Mouse (Mus musculus): ENCODE measurements around the gene Il17rd.

Gene Il17rd

DNA sequence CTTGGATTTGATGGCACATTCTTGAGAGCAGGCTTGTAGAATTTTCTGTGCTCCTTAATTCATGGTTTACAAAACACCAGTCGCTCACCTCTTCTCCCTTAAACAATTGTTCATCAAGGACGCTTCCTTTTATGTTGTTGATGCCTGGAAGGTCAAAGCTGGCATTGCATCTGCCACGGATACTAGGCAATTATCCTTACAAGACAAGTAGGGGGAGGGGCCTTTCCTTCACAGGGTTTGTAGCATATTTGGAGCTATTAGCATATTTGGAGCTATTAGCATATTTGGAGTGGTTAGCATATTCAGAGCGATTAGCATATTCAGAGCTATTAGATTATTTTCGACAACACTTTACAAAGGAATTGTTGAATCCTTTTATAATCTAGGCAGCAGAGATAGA lies 55.5 kb downstream of the Il17rd start:
- no peak for DNase-seq (ENCODE audit: low read depth)

DNA sequence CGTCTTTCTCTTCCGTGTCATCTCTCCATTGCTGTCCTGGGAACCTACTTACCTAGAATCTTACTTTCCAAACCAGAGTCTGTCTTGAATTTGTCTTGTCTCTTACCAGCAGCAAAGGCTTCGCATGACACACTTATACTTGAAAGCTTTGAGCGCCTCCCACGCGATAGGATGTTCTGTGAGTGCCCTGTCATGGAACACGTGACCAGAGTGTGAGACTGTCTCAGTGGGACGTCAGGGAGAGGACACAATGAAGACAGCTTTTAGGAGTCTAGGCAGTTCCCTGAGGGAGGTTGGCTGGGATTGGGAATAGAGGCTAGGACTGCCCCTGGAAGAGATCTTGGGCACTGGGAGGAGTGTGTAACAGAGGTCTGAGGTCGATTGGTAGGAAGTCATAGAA lies 57.4 kb downstream of the Il17rd start:
- no peak for DNase-seq (ENCODE audit: low read depth)

DNA sequence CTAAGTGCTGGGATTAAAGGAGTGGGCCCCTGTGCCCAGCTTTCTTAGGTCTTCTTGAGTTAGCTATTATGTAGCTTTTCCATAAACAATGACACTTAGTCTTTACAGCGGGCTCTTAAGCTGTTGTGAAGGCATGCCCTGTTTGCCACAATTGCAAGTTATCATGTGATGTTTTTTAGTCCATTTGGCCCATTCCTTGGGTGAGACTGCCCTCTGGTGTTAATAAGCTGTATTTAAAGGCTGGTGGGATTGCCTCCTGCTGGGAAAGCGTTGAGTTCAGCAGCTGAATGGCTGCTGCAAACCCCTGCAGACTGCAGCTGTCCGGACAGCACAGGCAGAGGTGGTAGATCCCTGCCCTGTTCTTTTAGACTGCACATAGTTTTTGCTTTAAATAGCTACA lies 58.0 kb downstream of the Il17rd start:
- DNase-seq (ENCODE audit: low read depth) = peak; percentile 29

DNA sequence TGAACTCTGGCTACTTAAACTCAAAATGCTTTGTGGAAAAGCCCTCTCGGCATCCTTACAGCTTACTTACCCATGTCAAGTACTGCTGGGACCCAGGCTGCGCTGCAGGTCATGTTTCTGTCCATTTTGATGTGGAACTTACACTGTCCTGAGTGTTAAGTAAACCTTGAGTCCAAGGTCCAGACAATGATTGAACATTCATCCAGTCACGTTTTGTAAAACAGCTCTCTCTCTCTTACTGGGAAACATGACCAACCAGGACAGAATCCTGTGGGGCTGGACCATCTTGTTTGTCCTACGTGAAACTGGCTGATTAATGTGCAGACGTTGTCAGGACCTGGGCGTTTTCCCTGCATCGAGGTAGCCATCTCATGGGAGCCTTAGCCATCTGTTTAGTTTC lies 63.0 kb downstream of the Il17rd start:
- no peak for DNase-seq (ENCODE audit: low read depth)

DNA sequence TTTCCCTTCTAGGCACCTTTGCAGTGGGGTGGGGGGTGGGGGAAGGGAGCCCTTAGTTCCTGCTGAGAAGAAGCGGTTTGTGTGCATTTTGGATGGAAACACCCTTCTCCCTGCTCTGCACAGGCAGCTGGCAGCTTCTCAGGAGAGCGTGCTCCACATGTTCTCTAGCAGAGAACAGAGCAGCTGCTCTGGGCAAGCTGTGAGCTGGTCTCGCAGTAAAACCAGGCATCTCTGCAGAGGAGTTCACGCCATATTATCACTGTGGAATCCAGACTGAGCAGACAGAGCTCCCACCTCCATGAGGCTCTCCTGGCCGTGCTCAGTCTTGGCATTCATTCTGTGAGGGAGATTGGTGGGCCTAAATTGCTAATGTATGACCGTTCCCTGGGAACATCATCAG lies 64.0 kb downstream of the Il17rd start:
- DNase-seq (ENCODE audit: low read depth) = no peak

DNA sequence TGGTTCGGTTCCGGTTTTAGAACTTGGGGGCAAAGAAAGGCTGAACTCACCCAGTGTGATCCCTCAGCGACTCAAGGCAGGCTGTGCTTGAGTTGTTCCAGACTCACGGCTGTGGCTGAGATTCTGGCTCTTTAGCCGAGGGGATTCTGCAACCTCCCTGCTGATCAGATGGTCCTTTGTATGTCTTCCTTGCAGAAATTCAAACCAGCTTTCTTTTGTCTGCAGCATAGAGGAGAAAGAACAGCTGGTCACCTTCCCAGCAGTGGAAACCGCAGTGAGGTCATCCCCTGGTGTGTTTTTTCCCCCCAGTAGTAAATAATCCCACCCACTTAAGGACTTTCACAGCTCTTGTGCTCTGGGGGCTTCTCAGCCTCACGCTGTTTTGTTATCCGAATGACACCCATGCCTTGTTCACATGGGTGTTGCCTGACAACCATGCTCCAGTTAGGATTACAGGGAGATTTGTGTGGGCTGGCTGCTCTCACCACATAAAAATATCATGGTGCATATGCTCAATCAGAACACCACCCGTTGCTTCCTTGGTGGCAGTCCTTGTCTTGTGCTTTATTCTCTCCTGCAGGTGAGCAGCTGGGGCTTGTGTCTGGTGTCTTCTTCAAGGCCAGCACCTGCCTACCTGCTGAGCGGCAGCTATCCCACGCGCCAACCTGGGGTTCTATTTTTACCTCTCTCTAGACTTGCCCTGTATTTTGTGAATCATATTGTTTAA lies 67.2 kb downstream of the Il17rd start:
- no peak for DNase-seq (ENCODE audit: low read depth)

DNA sequence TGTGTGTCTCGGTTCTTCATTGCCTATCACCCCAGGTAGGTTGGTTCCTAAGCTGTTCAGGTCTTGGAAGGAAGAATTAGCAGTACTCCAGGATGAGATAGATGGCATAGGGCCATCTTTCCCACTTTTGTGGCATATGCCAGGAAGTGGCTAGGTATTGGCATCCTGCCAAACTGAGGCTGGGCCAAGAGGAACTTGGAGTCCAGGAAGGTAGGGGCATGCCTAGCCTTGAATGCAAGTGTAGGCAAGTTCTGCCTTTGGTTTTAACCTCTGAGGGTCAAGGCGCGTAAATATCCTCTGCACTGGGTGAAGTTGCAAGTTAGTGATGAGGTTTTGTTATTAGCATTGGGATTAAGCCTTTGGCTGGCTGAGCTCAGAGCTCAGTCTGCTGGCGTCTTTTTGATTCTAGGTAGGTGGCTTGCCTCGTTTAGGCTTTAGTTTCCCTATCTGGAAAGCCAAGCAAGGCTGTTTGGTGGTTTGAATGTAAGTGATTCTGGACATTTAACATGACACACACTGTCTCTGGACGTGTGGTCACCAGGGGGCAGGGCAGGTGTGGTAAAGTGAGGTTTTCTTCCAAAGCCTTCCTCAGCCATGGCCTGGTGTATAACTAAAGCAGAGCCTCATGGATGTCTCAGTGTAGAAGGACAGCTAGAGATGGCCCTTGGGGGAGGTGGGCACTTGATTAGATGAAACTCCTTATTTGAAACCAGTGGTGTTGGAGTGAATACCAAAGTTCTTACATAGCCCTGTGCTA lies 70.2 kb downstream of the Il17rd start:
- DNase-seq (ENCODE audit: low read depth) = no peak

DNA sequence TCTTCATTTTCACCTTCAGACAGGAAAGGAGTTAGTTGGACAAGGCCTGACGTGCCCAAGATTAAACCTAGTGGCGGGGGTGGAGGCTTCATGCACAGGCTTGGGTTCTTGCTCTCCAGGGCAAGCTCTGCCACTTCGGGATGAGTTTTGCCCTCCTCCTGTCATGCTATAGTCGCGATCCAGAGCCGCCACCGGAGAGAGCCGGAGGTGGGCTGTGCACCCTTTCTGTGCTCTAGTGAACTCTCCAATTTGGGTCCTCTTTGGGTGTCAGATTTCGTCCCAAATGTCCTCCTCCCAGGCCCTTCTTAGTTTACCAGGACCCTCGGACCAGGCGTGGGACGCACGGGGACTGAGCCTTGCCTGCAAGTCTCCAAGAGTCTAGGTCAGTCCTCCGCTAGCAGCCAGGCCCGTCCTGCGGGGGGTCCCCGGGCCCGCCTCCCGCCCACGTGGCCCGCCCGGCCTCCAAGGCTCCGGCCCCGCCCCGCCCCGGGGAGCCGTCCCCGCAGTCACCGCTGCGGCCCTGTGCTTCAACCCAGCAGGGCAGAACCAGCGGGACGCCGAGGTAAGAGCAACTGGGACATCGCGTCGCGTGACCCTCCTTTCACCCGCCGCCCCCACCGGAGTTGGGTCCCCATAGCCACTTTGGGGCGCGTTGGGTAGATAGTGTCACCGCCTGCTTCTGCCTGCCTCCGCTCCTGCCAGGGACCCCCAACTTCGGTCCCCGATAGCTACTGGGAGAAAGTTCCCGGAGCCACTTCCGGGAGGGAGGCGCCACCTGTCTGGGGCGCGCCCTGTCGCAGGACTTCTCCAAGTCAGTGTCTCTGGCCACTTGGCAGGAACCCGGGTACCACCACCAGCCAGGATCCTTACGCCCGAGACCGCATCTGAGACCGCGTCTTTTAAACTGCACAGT lies 75.9 kb downstream of the Il17rd start, which contains the start of gene Arhgef3:
Gene Arhgef3 (plus strand): TSS at position 538 of the 913 bp plus-strand sequence.
- no peak for DNase-seq (ENCODE audit: low read depth)

DNA sequence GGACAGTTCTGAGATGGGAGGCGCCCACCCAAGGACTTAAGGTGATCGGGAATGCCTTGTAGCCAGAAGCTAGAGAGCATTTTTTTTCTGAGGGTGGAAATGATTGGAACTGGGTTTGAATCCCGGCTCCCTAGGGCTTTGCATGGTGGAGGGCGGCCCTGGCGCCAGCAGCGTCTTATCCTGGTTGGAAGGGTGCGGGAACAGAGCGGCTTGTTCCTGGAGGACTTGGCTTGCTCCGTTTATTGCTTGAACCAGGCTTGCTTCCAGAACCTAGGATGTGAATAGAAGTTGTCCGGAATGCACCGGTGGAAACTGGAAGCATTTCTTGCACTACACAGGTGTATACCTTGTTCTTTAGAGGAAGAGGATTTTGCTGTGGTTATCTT lies 76.5 kb downstream of the Il17rd start:
- no peak for DNase-seq (ENCODE audit: low read depth)

DNA sequence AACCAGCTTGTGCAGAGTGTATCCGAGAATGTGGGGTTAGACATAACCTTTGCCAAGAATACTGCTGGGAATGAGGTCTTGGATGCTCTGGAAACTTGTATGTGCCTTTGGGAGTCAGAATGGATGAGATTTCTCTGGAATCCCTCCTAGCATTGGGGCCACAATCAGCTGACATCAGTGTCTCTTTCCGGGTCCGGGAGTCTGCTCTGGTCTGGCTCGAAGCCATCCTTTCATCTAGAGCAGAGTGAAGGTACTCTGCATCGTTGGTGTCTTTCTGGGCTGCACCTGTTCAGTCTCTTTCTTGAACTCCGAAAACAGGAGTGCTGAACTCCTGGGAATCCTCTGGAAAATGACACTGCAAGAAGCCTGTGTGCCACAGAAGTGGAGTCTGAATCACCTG lies 77.2 kb downstream of the Il17rd start:
- DNase-seq (ENCODE audit: low read depth) = no peak

DNA sequence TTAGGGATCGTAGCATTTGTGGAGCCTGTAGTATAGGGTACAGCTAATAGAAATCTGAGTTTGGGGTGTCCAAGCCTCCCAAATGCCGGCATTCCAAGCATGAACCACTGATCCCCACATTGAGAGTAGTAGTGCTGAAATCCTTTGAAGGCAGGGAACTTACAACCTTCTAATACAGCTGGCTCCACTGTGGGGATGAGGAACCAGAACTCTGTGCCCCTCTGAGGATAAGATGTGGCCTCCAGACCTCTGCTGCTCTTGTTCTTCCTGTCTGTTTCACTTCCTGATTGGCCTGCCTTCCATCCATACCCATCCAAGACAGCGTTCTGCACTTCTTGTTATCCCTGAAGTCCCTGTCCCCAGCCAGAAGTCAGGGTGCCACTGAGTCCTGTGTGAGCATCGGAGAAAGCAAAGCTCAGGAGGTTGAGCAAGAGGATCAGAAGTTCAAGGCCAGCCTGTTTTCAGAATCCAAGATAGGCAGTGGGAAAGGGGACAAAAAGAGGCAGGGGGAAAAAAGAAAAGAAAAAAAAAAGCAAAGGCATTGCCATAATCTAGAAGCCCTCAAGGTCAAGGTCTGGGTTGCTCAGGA lies 77.9 kb downstream of the Il17rd start:
- no peak for DNase-seq (ENCODE audit: low read depth)

DNA sequence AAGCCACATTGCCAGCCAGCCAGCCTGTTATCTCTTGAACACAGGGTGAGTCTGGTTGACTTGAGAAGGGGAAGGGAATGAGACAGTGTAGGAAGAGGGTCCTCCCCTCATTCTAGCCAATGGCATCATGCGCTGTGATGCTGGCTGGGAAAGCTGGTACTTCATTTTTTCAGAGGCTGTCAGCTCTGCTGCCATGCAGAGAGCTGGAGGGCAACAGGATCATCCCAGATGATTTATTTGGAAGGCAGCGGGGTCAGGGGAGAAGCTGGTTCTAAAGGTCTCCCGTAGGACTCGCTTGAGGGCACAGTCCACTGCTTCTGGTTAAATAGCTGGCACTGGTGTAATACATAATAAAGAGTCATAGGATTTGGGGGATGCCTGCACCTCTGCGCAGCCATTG lies 79.8 kb downstream of the Il17rd start:
- DNase-seq (ENCODE audit: low read depth) = no peak

DNA sequence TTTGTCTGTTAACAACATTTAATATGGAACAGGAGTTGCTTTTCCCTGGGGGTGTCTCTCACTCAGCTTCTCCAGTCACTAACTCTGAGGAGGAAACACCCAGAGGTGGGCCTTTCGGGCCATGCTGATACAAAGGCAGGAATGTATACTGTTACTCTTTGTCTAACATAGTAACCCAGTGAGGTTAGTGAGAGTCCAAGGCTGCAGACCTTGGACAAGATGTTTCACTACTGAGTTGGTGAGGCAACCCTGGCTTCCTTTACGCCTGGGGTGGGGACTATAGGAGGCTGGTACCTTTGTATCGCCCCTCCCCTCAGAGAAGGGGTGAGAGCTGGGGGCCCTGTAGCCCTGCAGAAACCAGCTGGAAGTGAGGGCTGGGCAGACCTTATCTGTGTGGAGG lies 83.9 kb downstream of the Il17rd start:
- no peak for DNase-seq (ENCODE audit: low read depth)

DNA sequence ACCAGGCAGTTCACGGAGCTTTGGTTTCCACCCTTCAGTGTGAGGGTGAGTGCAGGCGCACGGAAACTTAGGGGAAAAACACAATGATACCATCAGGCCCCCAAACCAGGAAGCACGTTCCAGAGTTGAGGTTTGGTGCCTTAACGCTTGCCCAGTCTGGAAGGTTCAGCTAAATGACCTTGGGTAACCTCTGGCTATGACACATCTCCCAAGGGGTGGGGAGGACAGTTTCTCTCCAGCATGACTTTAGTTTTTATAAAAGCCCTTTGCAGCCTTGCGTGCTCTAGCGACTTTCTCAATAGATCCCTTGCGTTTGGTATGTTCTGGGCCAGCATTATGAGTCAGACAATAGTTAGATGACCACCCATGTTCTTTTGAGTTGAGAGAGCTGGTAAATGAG lies 84.8 kb downstream of the Il17rd start:
- DNase-seq (ENCODE audit: low read depth) = no peak

DNA sequence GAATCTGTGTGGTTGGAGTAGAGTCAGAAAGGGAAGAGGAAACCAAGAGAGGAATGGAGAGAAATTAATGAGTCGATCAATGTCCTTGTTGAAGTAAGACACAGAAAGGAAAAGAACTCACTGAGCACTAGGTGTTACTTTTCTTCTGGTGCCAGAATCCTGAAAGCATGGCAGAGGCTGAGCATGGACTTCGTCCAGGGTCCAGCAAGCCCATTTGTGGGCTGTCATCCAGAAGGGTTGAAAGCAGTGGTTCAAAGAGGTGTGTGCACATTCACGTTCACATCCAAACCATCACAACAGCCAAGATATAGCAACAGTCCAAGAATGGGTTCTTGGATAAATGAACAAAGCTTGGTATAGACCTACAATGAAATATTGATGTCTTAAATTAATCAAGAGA lies 91.3 kb downstream of the Il17rd start:
- no peak for DNase-seq (ENCODE audit: low read depth)

DNA sequence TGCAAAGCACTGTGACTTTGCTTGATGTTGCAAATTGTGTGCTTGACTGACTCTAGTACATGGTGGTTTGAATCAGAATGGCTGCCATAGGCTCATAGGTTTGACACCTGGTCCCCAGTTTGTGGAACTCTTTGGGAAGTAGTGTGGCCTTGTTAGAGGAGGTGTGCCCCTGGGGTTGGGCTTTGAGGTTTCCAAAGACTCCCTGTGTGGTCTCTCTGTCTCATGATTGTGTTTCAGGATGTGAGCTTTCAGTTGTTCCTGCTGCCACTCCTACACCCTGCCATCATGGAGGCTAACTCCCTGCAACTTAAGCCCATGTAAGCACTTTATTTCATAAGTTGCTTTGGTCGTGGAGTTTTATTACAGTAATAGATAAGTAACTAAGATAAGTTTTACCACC lies 91.9 kb downstream of the Il17rd start:
- no peak for DNase-seq (ENCODE audit: low read depth)

DNA sequence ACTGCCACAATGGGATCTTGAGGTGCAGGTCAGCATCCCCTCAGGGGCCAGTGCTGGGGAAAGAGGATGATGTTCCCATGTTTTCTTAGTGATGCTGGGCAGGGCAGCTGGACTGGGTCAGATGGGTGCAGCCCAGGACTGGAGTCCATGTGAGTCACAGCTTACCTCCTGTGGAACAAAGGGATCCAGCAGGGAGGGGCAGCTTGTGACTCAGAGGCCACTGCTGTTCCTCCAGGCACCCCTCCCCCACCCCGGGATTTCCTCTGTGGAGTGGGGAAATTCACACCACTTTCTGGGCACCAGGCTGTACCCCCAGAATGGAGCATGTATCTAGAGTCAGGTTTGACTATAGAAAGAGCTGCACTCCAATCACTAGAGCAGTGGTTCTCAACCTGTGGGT lies 92.8 kb downstream of the Il17rd start:
- DNase-seq (ENCODE audit: low read depth) = no peak

DNA sequence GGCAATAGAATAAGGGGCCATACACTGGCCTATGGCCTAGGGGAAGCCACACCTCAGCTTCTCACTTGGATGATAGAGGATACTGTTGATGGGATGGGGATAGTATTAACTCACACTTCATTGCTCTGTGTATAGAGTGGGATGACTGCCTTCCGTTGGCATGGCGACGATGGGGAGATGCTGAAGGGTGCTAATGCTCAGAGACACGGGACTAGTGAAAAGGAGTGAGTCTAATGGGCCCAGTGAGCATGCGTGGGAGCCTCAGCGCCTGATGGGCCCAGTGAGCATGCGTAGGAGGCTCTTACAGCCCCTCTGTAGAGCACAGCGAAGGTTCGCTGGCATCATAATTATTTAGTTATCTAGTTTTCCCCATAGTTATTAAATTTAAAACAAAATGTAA lies 100.2 kb downstream of the Il17rd start:
- no peak for DNase-seq (ENCODE audit: low read depth)

DNA sequence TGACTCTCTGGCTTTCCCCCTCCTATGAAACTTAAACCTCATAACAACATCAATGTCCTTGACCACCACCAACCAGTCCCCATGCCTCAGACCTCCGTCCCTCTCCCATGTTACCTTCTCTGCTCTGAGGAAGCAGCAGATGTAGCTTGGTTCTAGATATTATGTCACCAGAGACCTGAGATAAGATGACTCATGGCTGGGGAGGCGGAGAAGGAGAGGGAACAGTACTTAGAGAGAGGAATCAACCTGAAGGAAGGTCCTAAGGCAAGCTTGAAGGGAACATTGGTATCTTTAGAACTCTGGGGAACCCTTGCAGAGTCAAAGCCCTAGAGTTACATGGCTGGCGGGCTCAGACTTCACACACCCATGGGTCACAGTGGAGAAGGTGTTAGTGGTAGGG lies 101.2 kb downstream of the Il17rd start:
- no peak for DNase-seq (ENCODE audit: low read depth)

DNA sequence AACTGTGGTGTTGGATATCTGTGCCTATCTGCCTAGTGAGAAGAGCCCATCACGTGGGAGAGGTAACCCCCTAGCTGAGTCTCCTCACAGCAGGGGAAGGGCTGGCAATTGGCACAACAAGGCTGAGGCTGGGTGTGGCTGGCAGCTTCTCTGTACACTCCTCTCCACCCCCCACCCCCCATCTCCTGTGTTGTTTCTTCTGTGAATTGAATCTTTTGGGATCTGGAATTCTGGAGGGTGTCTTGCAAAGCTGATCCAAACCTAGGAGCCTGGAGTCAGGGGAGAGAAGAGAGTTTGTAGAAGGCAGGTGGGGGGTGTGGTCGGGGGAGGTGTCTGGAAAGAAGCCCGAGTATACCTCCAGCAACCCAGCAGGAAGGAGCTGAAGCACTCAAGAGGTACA lies 102.7 kb downstream of the Il17rd start:
- DNase-seq (ENCODE audit: low read depth) = no peak

DNA sequence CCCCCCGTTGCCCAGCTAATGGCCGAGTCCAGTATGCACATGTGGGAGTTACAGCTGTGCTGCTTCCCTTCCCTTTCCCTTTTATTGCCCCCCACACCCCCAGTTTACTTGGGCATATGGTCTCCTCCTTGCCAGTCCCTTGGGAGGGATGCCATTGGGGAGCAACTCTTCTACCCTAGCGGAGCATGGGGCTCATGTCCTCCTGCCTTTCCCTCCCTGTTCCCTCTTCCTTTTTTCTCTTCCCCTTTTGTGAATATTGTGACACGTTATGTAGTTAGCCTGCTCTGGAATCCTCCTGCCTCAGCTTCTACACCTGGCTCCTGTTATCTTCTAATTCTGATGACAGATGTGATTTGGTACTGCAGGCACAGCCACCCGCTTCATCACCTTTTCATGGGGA lies 103.9 kb downstream of the Il17rd start:
- no peak for DNase-seq (ENCODE audit: low read depth)
